Mouse (Mus musculus): ENCODE results near the gene Foxm1. TPM values are rescaled to one million over a fixed set of nuclear protein-coding genes. Genes with fewer than 3 reads are reported as not detected.

The Foxm1 gene
- total RNA-seq, 2 experiments from 2014 or later, result 1.8 to 1.9 TPM

DNA sequence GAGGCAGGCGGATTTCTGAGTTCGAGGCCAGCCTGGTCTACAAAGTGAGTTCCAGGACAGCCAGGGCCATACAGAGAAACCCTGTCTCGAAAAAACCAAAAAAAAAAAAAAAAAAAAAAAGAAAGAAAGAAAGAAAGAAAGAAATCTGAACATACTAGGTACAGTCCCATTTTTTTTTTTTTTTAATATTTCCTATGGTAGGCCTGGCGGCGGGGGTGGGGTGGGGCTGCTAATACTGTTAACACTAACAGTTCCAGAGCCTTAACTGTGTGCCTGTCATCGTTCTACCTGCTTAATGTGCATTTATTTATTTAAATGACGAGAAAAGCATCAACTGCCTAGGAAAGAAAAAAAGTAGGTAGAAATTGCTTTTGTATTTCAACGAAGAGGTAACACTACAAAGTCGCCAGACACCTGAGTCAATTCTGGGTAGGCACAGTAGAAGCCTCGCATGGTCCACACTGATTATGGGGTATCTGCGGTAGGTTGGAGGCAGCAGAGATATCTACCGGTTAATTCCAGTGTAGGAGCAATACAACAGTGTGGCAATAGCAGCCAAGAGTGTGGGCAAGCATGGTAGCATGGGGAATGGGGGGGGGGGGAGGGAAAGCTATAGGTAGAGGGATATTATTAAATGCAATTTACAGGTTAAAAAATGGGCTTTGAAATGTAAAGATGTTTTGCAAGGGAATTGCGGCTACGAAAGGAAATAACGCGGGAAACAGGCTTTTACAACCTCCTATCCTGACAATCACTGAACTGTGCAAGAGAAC, 60.9 kb downstream of the Foxm1 start:
- DNase-seq (ENCODE audit: low spot score in 2 of 2), result no peak

DNA sequence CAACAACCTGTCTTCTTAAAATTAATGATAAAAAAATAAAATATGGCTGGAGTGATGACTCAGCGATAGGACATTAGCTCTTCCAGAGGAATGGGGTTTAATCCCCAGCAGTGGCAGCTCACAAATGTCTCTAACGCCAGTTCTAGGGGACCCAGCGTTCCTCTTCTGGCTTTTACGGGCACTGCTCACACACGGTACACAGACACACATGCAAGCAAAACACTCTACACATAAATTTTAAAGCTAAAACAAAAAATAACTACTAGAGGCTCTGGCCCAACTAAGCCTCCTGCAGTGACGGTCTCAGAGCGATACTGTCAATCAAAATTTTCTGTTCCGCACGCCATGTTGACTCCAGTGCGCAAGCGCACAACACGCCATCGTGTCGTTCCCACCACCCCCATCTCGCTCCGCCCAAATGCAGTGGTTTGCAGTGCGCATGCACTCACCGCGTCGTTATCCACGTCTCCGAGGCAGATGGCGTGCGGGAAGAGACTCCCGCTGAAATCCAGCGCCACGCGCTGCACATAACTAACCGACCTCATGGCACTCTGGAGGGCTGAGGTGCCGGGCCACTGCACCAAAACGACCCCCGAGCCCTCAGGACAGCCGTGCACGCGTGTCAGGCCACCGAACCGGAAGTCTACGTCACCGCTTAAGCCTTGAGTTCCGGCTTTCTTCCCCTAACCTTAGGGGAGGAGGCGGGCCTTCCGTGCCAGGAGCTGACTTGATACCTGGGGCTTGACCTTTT, 61.7 kb downstream of the Foxm1 start, which contains the start of gene Itfg2:
Gene Itfg2, minus strand, starts transcription at position 663 of the 751 bp plus-strand sequence.
- peak; percentile 91 to 93 for DNase-seq (ENCODE audit: low spot score in 2 of 2)

DNA sequence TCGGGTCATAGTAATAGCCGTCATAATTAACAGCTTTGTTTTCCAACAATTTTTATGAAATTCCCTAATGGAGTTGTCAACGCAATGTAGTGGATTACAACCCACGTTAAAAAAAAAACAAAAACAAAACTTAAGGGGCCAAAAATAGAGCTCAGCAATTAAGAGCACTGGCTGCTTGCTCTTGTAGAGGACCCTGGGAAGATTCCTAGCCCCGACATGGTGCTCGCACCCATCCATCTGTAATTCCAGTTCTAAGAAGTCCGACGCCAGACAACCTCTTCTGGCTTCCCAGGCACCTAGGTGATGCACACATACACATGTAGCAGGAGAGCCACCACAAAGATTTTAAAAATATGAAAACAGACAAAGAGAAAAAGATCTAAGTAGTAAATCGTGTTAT, 62.3 kb downstream of the Foxm1 start:
- no peak for DNase-seq (ENCODE audit: low spot score in 2 of 2)

Other genes with a start within 250 kb of the Foxm1 start
- 10 to 100 TPM; 43.7 to 57.9 TPM for gene Tspan9, start 219.4 kb upstream of the Foxm1 start, total RNA-seq (2021)
- 1 to 10 TPM; 2.6 to 3.8 TPM for gene Tead4, start 62.1 kb upstream of the Foxm1 start, total RNA-seq (2021)
- 10 to 100 TPM; 22.0 to 36.4 TPM for gene Tulp3, start 7.1 kb upstream of the Foxm1 start, total RNA-seq (2021)
- gene Rhno1, start 56 bp upstream of the Foxm1 start, total RNA-seq (2021), result 10 to 100 TPM; 13.9 to 15.3 TPM
- gene Tex52, start 12.5 kb downstream of the Foxm1 start, total RNA-seq (2021), result not detected
- not detected for gene Gm44596, start 12.5 kb downstream of the Foxm1 start, total RNA-seq (2021)
- gene Nrip2, start 36.3 kb downstream of the Foxm1 start, total RNA-seq (2021), result 1 to 10 TPM; 2.0 to 2.7 TPM
- gene Itfg2, start 62.0 kb downstream of the Foxm1 start, total RNA-seq (2021), result 10 to 100 TPM; 16.4 to 27.2 TPM
- 100 to 1,000 TPM; 297 to 351 TPM for gene Fkbp4, start 75.7 kb downstream of the Foxm1 start, total RNA-seq (2021)
- under 1 TPM in 1 of 2 experiments, not detected in 1; 0.80 TPM for gene Pzp, start 163.8 kb downstream of the Foxm1 start, total RNA-seq (2021)
- gene A2ml1, start 218.6 kb downstream of the Foxm1 start, total RNA-seq (2021), result not detected